Mouse (Mus musculus) cerebral cortex, adult 2 months (tissue): Measurements from ENCODE around the gene Arntl.

ENCODE experiments used
- WGBS: fragments of 180-500 bp; shearing (Covaris S2); methylation state at CpG from one replicate; pipeline ENCODE4 v1.1.7; 2018; 5-methylcytosine and 5-hydroxymethylcytosine counted together

The Arntl gene

DNA sequence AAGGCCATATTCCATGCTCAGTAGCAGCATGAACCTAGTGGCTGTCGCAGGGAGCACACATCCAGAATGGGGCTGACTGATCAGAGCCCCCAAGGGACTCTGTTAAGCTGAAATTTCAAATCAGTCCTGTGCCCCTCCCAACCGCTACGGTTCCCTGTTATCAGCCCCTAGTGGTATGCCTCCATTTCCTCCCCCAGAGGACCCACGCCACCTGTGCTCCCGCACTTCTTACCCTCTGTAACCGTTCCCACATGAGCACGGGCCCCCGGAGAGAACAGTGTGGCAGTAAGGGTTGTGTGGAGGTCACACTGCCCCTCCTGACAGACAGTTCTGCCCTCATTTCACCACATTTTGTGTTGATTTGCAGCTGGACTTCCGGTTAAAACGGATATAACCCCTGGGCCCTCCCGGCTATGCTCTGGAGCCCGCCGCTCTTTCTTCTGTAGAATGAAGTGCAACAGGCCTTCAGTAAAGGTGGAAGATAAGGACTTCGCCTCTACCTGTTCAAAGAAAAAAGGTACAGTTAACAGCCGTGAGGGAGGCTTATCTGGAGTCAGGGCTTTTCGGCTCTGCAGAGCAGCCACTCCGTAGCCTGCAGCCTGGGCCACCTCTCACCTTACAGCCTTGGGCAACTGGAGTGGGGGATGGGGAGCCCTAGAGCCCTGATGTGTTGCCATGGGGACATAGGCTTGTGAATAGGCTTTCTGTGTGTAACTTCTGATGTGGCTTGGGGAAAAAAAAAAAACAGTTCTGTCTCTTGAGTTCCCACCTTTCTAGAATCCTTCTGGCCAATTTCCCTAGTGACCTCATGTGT, 88.0 kb downstream of the Arntl start:
- WGBS, result 72% methylated on average over 17 of the region's 17 CpGs

GRCm38 (mm10) chr7:113297813-113298212, 90.5 kb downstream of the Arntl start:
- 86% methylated on average over 4 of the region's 4 CpGs for WGBS

GRCm38 (mm10) chr7:113310136-113310535, 102.9 kb downstream of the Arntl start:
- WGBS, result 53% methylated on average over 3 of the region's 3 CpGs

- 8% methylated on average over 2 of the region's 2 CpGs for WGBS
Observed at GRCm38 (mm10) chr7:113311784-113312183, 104.5 kb downstream of the Arntl start.

DNA sequence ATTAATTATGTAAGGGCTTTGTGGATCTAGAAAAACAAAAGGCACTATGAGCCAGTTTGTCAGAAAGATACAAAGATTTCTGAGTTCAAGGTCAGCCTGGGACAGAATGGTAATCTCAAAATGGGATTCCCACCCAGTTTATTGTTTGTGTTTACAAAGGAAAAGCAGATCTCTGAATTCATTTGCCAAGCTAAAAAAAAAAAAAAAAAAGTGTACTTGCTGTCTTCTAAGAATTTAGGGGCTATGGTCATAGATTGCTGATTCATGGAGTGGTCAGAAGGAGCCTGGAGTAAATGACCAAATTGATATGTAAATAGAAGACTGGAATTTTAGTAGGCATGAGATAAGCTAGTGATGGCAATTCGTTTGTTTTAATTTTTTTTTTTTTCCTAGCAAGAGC, 112.9 kb downstream of the Arntl start:
- WGBS, result 60% methylated on average over 1 of the region's 1 CpGs

- 86% methylated on average over 8 of the region's 8 CpGs for whole genome bisulfite sequencing
Observed at GRCm38 (mm10) chr7:113335250-113335649, 128.0 kb downstream of the Arntl start.

DNA sequence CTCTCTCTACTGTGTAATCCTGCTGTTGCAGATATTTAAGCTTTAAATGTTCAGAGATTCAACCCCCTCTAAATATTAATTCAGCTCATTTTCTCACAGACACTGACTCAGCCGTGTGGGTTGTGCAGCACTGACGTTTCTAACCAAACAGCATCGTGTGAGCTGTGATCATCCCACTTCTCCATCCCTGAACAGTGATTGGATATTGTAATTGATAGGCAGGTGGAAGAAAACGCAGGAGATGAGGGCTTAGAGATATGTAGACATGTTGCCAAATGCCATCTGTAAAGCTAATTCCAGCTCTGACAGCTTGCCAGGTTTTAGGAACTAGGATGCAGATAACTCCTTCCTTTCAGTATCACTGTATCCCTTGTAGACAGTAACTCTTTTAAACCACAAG, 140.0 kb downstream of the Arntl start:
- 13% methylated on average over 4 of the region's 4 CpGs for WGBS

- WGBS, result 41% methylated on average over 2 of the region's 2 CpGs
Observed at GRCm38 (mm10) chr7:113347694-113348093, 140.4 kb downstream of the Arntl start.

GRCm38 (mm10) chr7:113349089-113349488, 141.8 kb downstream of the Arntl start:
- WGBS, result 89% methylated on average over 1 of the region's 1 CpGs
